Mouse (Mus musculus) lung, postnatal 10 days (tissue): ENCODE data around the gene Tex33.

Experiments used
- DNase-seq: peaks from one replicate; pipeline ENCODE4 v3.0.0; 2021

Tex33 gene

DNA sequence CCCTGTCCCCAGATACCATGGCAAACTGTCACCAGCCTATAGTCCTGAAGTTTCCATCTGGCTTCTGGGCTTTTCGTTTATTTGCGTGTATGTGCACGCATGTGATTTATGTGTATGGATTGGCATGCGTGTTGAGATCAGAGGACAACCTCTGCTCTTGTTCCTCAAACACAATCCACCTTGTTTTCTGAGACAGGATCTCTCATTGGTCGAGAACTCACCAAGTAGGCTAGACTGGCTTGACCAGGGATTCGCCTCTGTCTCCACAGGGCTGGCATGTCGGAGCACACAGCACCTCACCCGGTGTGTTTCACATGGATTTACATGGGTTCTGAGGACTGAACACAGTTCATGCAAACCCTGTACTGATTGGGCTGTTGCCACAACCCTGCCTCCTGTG, 18.4 kb upstream of the Tex33 start:
- no peak for DNase-seq

DNA sequence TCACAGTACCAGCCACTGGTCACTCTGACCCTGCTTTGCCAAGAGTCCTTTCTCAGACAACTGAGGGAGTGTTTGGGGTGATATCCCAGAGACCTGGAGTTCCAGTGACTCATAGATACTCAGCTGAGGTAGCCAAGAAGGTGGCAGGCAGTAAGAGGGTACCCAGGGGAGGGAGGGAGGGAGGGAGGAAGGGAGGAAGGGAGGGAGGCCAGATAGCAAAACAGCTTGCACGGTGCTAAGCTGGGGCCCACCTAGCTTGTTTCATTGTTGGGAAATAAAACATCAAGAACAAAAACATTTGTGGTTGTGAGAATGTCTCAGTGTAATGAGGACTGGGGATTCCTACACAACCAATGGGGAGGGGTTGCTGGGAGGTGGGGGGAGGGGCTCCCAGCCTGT, 18.0 kb upstream of the Tex33 start:
- no peak for DNase-seq

DNA sequence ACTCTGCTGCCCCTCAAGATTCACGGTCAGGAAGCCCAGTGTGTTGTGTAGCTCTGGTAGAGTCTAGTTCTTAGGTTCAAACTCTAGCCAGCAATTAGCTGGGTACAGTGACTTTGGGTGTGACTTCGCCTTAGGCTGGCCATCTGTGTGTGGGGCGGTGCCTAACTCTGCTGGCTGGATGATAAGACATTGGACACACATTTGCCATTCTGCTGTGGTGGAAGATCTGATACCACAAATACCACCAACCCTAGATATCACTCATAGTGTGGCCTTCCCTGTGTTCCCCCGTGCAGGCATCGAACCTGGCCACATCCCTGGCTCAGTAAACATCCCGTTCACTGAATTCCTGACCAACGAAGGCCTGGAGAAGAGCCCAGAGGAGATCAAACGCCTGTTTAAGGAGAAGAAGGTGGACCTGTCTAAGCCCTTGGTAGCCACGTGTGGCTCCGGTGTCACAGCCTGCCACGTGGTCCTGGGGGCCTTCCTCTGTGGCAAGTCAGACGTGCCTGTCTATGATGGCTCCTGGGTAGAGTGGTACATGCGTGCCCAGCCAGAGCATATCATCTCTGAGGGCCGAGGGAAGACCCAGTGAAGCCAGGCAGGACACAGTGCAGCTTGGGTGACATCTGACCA, 17.5 kb upstream of the Tex33 start:
- no peak for DNase-seq

DNA sequence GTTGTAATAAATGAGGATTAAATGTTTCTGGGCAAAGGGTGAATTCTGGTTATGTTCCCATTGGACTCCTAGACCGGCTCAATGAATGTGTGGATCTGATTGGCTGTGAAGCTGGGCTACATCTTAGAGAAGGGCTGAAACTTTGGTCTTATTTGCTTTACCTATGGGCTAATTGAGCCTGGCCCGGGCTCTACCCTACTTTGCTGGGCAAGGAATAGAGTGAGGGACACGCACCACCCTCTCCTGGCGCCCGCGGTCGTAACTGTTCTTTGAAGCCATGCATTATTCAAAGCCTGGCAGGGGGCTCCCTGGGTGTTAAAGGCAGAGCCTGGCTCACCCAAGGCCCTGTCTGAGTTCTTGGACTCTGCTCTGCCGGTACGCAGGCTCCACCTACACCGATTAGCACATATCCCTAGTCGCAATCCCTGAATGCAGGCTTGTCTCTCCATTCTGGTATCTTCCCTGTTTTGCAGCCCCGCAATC, 13.9 kb upstream of the Tex33 start:
- no peak for DNase-seq

DNA sequence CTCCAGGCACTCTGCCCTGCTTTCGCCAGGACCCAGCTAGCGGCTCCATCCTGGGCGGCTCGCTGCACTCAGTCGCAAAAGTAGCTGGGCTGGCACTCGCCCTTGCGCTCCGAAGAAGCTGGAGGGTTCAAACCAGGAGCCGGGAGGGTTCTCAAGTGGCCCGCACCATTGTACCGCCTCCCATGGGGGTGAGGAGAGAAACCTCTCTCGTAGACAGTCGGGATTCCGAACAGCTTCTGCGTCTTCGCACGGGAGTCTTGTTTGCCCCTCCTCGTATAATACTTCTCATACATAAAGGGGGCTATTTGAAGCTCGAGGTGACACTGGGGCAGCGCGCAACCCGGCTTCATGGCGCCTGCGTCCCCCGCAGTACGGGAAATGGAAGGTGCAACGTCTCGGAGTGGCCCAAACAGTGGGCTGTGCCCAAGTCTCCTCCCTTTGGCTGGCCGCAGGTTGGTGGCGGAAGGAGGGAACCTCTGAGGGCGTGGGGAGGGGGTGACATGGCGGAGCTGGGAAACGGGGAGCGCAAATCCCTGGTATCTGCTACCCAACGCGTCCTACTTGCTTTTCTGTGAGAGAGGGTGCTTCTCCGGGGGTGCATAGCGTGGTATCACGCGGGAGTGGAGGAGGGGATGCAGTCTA, 10.7 kb upstream of the Tex33 start, which contains the start of gene Mpst:
Mpst (plus strand) TSS at position 124 of the 642 bp plus-strand sequence.
- peak; percentile 94 for DNase-seq

DNA sequence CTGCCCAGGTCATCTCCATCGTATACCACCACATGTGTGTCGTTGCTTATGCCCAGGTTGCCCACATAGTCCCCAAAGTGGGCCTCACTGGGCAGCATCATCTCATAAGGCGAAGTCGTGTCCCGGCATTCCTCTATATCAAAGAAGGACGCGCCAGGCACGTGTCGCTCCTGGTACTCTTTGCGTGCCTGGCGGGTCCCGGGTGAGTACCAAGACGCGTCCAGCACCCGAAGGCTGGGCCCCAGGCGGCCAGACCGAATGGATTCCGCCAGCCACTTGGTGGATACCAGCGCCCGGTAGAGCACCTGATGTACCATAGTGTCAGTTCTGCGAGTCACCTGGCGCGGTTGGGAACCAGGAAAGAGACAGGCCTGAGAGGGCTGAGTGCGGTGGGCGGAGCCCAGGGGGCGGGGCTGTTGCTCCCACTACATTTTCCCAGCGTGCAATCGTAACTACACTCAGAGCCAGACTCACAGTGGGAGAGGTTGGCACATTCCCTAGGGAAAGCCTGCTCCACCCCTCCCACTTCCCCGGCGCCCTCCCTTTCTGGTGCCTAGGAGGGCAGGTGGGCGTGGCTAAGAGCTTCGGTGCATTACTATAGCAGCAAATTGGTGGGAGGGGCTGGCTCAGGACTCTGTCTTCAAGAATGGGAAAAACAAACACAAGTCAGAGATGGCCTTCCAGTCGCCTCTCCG, 10.0 kb upstream of the Tex33 start, which contains the start of gene Tst:
Tst (minus strand) TSS at position 391 of the 695 bp plus-strand sequence.
- peak; percentile 98 for DNase-seq

DNA sequence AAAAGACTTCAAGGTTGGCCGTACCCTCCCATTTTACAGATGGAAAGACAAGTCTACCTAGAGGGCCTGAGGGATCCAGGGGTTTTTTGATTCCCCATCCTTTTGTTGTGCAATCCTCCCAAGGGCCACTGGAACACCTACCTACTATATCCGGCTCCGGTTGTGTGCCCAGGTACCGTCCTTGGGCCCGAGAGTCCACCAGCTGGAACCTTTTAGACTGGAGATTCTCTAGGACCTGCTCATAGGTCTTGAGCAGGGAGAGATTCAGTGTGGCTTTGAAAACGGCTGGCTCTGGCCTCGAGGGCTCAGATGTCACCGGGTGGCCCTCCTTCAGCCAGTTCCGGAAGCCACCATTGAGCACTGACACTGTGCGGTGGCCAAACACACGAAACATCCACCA, 9.4 kb upstream of the Tex33 start:
- no peak for DNase-seq

DNA sequence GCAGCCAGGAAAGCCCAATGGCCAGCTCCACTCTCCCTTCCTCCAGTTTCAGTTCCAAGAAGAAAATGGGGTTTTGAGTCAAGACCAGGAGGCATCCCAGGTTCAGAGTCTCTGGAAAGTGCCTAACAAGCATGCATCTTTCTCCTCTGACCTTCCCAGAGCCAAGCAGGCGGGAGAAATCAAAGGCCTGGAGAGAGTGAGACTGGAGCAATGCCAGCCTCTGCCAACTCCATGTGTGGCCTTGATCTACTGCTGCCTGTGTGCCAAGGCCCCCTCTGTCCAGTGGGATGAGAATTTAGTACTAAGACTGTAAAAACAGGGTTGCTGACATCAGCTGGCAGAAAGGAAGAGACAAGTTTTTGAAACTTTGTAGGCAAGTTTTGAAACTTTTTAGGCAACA, 8.2 kb upstream of the Tex33 start:
- peak; percentile 71 for DNase-seq

DNA sequence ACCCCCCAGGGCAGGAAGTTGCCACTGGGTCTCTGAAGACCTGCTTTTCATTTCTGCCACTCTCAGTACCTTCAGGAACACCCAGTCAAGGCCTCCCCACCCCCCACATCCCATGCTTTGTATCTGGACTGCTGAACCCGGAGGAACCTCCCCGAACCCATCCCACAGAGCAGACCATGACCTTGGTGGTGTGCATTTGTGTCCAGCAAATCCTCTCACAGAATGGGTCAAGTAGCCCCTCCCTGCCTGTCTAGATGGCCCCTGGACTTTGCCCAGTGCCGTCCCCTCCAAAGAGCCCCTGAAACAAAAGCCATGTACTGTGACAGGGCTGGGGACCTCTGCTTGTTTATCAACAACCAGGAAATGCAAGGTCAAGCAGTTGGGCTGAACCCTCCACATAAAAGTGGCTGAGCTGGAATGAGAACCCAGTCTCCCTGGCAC, 7.6 kb upstream of the Tex33 start:
- peak; percentile 41 for DNase-seq

DNA sequence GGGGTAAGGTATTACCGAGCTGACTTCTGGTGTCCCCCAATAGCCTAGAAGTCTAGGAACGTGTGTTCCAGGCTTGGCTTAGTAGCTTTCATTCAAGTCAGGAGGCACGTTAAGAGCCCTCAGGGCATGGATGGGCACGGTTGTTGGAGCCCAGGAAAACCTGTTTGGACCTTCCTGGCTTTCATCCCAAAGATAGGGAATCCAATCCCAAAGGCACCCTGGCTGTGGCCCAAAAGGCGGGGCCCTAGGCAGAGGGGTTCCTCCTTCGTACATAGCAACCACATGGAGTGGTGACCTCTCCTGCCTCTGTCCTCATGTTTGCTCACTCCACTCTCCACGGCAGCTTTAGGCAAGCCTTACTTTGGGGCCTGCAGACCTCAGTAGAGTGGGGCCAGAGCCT, 6.7 kb upstream of the Tex33 start:
- DNase-seq = peak; percentile 87

DNA sequence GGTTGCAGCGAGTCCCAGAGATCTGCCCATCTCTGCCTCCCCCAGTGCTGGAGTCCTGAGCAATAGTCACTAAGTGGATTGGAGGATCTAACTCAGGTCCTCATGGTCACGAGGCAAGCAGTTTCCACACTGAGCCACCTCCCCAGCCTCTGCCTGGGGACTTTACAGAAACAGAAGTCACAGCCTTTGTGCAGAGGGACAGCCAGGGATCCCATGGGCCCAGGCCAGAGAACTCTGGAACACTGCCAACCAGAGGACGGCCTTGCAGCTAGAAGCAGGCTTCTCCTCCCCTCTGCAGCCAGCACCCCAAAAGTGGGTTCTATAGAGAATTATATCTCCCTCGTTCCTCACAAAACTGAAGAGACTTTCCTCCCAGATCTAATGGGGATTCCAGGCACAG, 6.2 kb upstream of the Tex33 start:
- peak; percentile 82 for DNase-seq

DNA sequence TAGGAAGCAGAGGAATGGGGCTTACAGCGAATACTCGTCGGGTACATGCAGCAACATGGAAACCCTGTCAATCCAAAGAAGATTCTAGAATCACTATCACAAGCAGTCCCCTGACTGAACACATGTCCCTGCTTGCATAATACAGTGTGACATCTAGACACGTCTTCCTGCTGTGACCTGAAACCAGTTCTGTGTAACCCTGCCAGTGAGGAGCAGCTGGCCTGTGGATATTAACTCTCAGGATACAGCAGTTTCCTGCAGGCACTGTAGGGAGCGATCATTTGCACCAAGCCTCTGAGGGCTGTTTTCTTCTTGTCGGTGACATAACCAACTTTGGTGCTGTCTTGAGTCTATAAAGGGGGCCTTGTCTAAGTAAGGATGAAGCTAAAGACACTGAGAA, 5.6 kb upstream of the Tex33 start:
- DNase-seq = no peak

DNA sequence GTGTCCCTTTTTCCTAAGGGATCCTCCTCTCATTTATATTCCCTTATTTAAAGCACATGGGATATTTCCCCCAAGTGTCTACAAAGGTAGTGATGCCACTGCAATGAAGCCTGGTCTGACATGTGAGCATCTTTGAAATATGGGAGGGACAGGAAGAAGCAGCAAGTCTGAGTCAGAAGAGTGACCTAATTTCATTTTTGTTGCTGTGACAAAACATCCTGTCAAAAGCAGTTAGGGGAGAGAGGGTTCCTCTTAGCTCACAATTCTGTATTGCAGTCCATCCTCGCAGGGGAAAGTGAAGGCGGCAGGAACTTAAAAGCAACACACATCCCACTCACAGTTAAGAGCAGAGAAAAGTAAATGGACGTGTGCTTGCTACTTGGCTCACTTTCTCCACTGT, 4.9 kb downstream of the Tex33 start:
- DNase-seq = no peak

DNA sequence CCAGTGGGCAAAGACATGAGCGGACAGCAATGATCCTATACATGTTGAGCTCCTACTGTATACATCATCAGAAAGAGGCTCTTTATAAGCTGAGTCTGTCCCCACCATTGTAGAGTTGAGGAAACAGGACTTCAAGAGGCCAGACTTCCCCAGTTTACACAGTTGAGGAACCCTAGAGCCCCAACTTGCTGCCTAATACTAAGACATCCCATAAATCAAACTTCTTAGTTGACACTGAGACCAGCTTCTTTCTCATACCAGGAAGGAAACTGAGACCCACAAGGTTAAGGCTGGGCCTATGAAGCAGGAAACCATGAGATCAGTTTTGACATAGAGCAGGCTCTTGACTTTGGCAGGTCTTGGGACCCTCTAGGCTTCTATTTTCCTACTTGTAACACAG, 10.1 kb downstream of the Tex33 start:
- no peak for DNase-seq

DNA sequence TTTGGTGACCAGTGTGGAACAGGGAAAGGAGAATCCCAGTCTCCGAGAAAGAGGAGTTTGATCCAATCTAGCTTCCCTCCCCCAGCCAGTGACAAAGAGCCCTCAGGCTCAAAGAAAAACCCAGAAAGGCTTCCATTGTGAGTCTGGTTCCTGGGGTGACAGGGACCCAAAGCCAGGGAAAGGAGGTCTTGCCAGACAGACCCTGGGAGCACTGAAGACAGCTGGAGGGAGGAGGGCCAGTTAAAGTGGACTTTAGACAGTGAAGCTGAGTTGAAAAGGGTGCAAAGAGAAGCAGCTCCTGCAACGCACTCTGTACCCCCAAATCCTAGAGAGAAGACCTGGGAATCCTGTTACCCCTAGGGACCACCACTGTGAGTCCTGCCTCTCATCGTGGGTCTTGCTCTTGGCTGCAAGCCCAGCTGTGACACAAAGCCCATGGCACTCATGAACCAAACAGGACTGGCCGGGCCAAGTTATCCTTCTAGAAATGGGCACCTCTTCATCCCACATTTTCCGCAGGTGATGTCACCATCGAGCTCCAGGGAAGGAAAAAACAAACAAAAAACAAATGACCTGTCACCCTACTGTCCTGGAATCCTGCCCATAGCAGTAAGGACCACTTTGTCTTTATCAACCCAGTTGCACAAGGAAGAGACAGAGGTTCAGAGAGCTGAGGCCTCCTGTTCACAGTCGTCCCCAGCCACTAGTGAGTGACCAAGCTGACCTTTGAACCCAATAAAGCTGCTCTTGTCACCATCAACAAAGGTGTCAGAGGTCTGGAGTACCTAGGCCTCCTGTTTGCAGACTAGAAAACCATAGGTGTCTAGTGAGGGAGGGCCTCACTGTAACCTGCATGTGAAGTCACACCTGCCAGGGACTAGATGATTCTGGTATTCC, 11.2 kb downstream of the Tex33 start:
- no peak for DNase-seq

DNA sequence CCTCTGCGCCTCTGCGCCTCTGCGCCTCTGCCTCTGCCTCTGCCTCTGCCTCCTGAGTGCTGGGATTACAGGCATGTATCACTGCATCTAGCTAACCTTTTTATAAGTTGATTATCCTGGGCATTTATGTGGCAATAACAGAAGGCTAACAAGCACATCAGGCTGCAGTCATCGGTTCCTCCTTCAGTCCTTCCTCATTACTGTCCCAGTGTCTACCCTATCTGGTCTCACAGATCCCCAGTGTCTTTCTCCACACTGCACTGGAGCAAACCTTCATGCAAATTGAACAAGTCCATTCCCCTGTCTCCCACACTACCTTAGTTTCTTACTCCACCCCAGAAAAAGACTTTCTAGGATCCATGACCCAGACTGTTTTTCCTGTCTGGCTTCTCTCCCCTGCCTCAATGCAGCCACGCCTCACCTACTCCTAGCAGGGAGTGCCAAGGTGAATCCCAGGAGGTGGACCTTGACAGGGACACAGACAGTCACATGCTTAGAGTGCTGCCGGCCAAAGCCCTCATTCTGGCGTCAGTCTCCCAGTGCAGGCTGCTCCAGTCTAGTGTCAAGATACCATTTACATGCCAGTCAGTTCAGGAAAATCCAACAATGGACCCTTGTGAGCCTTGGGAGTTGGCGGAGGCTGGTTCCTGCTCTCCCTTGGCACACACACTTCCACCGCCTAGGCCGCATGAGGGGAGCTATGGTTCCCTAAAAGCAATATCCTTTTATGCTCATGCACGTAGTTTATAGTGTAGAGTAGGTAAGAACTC, 12.1 kb downstream of the Tex33 start:
- no peak for DNase-seq

DNA sequence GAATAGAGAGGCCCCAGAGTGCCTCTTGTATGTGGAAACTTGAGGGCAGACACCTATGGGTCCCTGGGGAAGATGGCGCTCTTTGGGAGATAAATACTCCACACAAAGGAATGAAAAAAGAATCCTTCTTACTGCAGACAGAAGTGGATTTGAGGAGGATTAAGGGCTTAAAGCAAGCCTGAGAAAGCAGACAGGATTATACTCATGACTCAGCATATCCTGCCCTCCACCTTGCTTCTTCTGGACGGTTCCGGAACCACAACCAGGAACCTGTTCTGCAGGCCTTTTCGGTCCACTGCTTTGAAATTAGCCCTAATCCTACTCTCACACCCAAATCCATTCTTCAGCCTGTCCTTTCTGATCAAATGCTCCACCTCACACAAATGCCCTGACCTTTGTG, 13.6 kb downstream of the Tex33 start:
- DNase-seq = no peak

DNA sequence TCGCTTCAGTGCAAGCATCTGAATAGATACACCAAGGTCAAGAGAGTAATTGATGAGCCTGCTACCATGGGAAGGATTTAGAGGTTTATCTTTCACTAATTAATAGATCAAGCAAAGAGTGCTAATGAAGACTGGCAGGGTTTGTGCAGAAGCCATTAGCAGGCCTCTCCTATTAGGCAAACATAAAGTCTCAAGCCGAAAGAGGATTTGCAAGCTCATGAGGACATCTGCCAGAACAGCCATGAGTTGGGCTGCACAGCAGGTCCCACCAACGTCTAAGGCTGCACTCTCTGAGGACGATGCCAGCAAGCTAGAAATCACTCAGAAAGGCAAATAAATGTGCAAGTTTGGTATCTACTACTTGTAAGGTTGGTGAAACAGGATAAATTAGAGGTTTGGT, 15.0 kb downstream of the Tex33 start:
- no peak for DNase-seq

DNA sequence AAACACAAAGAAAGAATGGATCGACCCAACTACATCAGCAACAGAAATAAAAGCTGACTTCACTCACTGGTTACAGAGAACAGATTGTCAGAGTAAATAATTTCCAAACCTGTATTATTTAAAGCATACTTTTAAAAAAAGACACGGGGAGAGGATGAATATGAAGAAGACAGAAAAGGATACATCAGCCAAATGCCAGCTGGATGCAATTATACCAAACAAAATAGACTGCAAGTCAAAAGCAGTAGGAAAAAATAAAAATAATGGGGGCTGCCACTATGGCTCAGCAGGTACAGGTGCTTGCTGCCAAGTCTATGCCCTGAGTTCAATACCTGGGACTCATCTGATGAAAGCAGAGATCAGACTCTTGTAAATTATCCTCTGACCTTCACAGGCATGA, 15.5 kb downstream of the Tex33 start:
- no peak for DNase-seq

DNA sequence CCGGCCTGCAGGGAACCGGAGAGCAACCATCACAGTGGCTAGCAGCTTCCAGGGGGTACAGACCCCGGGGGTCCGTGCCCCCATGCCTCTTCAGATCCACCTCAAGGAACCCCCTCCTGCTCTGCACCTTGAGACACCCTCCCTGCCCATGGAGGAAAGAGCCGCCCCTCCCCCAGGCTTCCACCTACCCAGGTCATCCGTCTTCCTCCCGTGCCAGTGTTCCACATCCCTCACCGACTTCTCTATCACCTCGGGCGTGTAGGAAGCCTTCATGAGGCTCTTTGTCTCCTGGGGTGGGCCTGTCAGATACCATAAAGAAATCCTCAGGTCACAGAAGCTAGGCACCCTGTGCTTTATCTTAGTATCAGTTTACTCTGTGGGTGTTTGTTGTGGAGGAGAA, 17.2 kb downstream of the Tex33 start:
- no peak for DNase-seq

DNA sequence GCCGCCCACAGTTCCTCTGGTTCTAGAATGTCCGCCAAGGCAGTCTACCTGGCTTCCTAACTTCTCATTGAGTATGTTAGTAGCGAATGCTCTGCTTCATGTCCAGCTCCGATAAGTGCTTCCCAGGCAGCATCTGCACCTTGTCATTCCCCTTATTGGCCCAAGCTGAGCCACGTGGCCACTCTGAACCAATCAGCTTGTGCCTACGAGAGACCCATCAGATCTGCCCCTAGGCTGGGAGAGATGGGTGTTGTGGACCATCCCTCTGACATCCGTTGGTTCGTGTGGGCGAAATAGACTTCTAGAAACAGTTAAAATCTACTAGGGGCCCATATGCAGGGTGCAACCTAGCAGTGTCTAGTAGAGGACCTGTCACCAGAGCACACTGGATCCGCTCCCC, 17.9 kb downstream of the Tex33 start:
- DNase-seq = no peak

DNA sequence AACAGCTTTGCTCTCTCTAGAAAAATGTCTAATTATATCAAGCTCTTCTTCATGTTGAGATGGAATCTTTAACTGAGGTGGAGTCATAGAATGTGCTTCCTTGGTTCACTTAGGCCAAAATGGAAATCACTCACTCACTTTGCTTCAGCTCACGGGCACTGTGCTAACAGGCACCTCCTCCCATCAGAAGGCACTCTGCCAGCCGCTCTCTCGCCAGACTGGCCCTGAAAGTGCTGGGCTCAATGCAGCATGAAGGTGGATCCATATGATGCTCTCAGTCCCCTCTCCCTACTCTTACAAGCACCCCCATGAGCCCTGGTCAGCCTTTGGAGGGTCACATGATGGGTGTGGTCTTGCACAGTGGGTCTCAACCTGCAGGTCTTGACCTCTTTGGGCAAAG, 21.5 kb downstream of the Tex33 start:
- DNase-seq = peak; percentile 38
